Mouse (Mus musculus): ENCODE data around the gene Klhl29.
A peak's percentile ranks its signal among the peaks of the same experiment; 100 is the strongest.

Gene Klhl29

GRCm38 (mm10) chr12:5111343-5111742, 264.1 kb downstream of the Klhl29 start:
- DNase-seq = peak; percentile 64 to 69

GRCm38 (mm10) chr12:5108613-5109012, 266.9 kb downstream of the Klhl29 start:
- peak; percentile 26 to 50 for DNase-seq

- DNase-seq = no peak
Measured at GRCm38 (mm10) chr12:5107795-5108194, 267.7 kb downstream of the Klhl29 start.

- DNase-seq = no peak
Measured at GRCm38 (mm10) chr12:5104422-5105052, 270.9 kb downstream of the Klhl29 start.

GRCm38 (mm10) chr12:5101411-5102024, 274.0 kb downstream of the Klhl29 start:
- peak; percentile 60 to 73 for DNase-seq

GRCm38 (mm10) chr12:5099572-5099971, 275.9 kb downstream of the Klhl29 start:
- no peak for DNase-seq

- no peak for DNase-seq
Measured at GRCm38 (mm10) chr12:5088639-5089038, 286.8 kb downstream of the Klhl29 start.

GRCm38 (mm10) chr12:5087787-5088519, 287.5 kb downstream of the Klhl29 start:
- DNase-seq = peak; percentile 60 to 71

- DNase-seq = no peak
Measured at GRCm38 (mm10) chr12:5084714-5085113, 290.8 kb downstream of the Klhl29 start.

- DNase-seq = no peak
Measured at GRCm38 (mm10) chr12:5081480-5081879, 294.0 kb downstream of the Klhl29 start.

GRCm38 (mm10) chr12:5073191-5073590, 302.3 kb downstream of the Klhl29 start:
- no peak for DNase-seq

- DNase-seq = no peak
Measured at GRCm38 (mm10) chr12:5070131-5070530, 305.4 kb downstream of the Klhl29 start.

- DNase-seq = no peak
Measured at GRCm38 (mm10) chr12:5067590-5067989, 307.9 kb downstream of the Klhl29 start.

- DNase-seq = no peak
Measured at GRCm38 (mm10) chr12:5048104-5048503, 327.4 kb downstream of the Klhl29 start.

GRCm38 (mm10) chr12:5044141-5044540, 331.3 kb downstream of the Klhl29 start:
- no peak for DNase-seq

GRCm38 (mm10) chr12:5038008-5038407, 337.5 kb downstream of the Klhl29 start:
- no peak for DNase-seq

- DNase-seq = peak; percentile 3 to 6
Measured at GRCm38 (mm10) chr12:5029035-5029434, 346.4 kb downstream of the Klhl29 start.

Measured in kidney, postnatal 4 days (tissue).